Mouse (Mus musculus): ENCODE data around the gene Ttc39b.

DNA sequence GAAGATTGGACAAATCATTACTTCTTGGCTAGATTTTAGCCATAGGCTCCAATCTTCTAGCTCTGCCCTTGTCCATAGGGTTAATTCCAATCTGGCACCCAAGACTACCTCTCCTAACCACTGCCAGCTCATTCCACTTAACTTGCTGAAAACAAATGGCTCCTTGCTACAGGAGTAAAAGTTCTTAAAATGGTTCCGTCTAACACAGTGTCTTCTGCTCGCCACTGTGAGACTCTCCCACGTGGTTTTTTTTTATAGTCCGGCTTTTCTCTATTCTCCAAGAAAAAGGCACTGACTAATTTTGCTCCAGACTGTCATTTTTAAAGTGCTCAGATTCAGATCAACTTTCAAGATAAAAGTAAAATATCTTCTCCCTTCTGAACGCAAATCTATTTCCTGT is 104.8 kb downstream of the Ttc39b start:
- TF ChIP-seq POLR2A (IDR thresholded peaks at IDR 0.05; ENCODE audit: low read depth, low read length) (no peak), CTCF (IDR thresholded peaks at IDR 0.05; ENCODE audit: extremely low read depth, insufficient read length, insufficient replicate concordance, low read depth, low read length) (no peak)

Data from small intestine, adult 2 months (tissue).